Mouse (Mus musculus): Measurements from ENCODE around the gene Evl.
"Not testable (repeated sequence)": the region's sequence is repeated elsewhere in the genome, so short reads cannot be mapped to it uniquely, and the experiment has no call there.

The Evl gene

DNA sequence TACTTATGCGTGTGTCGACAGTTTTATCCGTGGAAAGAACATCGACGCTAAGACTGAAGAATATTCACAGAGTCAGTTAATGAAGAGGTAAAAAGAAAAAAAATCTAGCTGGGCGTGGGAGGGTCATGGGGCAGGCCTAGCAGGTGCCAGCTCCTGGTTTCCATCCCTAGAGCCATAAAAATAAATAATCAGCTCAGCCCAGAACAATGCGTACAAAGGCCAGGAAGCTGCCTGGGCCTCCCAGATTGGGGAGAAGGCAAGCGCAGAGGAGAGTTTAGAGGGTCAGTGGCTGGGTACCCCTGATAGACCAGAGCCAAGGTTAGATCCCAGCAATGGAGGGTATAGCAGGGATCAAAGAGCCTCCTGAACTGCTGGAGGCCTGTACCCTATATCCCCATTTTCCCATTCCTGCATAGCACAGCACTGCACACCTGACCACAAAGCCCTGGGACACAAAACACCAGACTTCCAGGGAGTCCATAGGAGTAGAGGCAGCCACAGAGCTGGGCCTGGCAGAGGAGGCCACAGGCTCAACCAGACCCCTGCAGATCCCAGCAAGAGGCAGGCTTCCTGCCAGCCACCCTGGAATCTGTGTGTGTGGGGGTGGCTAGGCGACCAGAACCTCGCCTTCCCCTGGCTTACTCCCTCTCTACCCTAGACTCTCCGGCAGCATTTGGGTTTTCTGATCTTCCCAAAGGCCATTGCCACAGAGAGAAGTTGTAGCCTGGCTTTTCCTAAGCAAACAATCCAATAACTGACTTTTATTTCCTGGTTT, 144.4 kb downstream of the Evl start:
- DNase-seq (ENCODE audit: low spot score in 2 of 2) = no peak

DNA sequence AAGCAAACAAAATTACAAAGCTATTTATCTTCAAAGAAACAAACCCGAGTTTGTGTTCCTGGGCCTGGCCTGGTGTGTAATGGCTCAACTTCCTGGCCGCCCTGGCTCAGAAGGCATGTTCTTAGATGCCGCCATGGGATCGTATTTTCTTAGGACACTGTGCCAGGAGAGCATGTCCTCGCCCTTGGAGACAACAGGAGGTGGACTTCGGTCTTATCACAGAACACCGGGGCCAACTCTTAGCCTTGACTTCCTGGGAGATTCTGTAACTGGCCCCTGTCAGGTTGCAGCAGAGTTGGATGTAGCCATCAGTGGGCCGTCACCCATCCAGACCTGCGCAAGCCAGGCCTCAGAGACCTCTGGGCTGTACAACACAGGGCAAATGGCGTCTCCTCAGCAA, 145.1 kb downstream of the Evl start:
- no peak for DNase-seq (ENCODE audit: low spot score in 2 of 2)

DNA sequence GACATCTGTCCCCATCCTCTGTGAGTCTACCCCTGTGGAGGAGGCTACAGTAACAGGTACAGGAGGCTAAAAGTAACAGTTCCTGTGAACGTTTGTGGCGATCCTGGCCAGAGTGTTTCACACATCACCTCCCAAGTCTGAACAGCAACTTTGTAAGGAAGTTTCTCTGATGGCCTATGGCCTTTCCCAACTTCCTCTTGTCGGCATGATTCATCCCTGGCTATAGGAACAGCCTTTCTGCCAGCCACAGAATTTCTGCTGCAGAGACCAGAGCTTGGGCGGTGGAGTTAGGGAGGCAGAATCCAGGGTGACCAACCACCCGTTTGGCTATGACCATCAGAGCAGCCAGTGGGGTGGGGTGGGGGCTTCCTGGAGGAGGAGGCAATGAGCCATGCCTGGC, 145.5 kb downstream of the Evl start:
- DNase-seq (ENCODE audit: low spot score in 2 of 2) = no peak

DNA sequence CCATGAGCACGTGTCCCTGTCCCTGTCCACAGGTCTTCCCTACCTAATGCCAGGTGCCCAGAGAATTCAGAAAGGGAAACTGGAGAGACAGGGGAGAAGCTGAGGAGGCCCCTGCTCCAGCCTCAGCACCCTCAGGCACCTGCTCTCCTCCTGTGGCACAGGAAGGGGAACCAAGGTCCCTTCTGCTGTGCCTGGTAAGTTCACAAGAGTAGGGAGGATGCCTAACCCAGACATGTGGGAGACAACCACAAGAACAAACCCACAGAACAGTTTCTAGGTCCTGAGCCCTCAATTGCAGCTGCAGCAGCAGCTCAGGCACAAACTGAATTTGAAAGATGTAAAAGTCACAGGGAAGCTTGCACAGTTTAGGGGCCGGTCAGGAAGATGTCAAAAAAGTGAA, 146.7 kb downstream of the Evl start:
- DNase-seq (ENCODE audit: low spot score in 2 of 2) = no peak

DNA sequence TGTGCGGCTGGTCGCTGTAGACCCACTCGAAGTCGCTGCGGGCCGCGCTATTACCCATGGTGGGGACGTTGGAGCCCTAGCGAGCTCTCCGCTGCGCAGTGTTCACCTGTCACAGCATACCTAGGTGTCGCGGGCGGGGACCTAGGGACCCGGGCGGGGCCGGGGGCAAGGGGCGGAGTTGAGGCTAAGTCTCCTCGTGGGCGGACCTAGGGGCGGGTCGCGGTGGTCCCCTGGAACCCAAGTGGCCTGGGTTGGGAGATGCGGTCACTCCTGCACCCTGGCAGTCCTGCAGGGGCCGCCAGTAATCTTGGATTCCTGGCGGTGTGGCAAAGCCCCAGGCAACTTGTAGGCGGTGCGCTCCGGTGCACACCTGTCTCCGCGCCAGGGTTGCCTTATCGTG, 147.7 kb downstream of the Evl start, which contains the start of gene Degs2:
TSS of gene Degs2 (minus strand) at position 131 of the 400 bp plus-strand sequence.
- no peak for DNase-seq (ENCODE audit: low spot score in 2 of 2)

DNA sequence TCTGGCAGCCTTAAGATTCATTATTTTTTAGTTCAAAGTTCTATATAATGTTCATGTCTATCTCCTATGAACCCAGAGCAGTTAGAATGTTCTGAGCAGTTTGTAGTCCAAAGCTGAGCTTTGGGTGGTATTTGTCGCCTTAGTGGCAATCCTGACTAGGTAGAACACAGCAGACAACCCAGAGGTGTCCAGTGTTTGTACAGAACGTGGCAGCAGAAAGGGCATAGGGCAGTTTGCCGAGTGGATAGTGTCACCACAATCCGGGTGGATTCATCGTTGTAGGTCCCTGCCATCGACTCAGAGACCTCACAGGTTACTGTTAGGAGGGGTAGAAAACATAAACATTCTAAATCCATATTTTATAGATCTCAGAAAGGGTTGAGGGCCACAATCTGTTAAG, 151.0 kb downstream of the Evl start:
- DNase-seq (ENCODE audit: low spot score in 2 of 2) = no peak

DNA sequence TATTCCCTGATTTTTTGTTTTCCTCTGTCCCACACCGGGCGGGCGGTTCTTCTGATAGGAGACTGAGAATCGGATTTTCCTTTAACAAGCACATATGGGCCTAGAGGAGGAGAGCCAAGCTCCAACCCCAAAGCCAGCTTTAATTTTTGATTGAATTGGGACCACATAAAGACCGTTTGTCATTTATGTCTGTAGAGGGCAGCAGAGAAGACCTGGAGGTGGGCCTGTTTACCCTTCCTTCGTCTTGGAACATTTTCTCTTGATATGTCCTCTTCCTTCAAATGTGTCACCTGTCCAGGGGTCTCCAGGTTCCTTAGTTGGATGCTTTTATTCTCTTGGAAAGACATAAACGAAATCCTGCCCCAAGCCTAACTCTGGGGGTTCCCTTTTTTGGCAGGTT, 151.6 kb downstream of the Evl start:
- no peak for DNase-seq (ENCODE audit: low spot score in 2 of 2)

DNA sequence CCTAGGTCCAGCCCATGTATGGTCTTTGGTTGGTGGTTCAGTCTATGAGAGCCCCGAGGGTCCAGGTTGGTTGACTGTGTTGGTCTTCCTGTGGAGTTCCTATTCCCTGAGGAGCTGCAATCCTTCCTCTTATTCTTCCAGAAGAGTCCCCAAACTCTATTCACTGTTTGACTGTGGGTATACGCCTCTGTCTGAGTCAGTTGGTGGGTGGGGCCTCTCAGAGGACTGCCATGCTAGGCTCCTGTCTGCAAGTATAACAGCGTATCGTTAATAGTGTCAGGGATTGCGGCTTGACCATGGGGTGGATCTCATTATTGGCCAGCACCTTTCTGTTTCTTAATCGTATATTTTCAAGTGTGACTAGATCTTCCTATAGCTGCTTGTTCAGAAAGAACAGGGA, 154.9 kb downstream of the Evl start:
- no peak for DNase-seq (ENCODE audit: low spot score in 2 of 2)

DNA sequence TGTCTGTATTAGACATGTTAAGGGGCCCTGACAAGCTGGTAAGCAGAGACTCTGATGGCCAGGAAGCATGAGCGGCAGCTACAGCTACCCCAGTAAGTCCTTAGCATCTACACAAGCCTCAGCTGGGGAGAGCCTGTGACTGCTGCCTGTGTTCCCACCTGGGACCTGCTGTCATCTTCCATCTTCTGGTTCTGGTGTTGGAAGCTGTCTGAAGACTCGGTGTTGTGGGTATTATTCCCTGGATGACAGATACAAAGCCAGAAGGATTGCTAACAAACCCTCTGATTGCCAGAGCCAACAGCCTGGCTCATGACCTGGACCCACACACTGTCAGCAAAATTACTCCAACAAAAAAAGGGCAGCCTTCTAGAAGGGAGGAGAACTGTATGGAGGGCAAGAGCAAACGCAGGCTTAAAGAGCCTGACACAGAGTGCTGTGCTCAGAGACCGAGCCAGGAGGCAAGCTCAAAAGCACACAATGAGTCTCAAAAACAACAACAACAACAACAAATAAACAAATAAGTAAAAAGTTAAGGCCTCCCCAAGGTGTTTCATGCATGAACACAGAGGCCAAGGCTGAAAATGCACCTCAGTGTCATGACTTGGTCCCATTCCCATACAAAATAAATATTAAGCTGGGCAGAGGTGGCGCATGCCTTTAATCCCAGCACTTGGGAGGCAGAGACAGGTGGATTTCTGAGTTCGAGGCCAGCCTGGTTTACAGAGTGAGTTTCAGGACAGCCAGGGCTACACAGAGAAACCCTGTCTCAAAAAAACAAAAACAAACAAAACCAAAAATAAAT, 155.6 kb downstream of the Evl start:
- no peak for DNase-seq (ENCODE audit: low spot score in 2 of 2)

DNA sequence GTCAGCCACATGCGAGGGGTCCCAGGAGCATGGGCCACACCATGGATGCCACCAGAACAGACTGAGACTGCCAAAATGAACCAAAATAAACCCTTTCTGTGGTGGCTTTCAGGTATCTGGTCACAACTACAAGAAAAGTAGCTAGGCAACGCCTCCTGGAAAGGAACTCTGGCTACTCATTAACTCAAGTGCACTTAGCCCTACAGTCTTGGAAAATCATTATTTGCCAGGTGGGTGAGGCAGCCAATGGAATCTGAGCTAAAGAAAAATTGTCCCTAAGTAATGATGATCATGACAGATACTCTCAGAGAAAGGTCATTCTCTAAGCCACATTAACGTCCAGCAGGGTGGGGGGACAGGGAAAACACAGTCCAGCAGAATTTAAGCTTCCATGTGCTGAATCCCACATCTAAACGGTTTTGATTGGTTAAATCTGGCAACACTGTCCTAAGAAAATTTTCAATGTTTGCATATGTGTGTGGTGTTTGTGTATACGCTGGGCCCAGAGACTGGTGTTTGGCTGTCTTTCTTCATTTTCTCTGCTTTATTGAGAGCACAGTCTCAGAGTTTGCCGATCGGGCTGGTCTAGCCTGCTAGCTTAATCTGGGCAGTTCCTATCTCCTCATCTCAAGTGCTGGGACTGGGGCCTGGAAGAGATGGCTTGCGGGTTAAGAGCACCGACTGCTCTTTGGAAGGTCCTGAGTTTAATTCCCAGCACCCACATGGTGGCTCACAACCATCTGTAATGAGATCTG, 156.5 kb downstream of the Evl start:
- no peak for DNase-seq (ENCODE audit: low spot score in 2 of 2)

DNA sequence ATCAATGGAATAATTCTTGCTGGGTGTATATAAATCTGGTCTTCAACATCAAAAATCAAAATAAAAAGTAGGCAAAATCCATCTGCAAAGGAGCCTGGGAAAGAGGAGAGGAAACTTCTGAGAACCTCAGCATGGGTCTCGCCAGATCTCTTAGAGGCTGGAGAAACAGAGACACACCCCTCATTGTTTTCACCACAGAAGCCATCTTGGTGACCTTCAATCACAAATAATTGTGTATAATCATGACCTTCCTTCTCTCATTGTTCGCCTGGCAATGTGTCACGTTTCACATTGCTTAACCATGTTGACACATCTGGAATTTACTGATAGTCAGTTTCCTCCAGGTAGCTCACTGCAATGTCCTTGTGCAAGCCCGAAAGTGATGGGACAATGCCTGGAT, 158.0 kb downstream of the Evl start:
- DNase-seq (ENCODE audit: low spot score in 2 of 2) = no peak

DNA sequence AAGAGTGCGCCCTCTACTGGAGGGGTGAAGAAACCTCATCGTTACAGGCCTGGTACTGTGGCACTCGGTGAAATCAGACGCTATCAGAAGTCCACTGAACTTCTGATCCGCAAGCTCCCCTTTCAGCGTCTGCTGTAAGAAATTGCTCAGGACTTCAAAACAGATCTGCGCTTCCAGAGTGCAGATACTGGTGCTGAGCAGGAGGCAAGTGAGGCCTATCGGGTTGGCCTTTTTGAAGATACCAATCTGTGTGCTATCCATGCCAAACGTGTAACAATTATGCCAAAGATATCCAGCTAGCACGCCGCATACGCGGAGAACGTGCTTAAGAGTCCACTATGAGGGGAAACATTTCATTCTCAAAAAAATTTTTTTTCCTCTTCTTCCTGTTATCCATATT, 159.5 kb downstream of the Evl start:
- not testable (repeated sequence) for DNase-seq (ENCODE audit: low spot score in 2 of 2)

DNA sequence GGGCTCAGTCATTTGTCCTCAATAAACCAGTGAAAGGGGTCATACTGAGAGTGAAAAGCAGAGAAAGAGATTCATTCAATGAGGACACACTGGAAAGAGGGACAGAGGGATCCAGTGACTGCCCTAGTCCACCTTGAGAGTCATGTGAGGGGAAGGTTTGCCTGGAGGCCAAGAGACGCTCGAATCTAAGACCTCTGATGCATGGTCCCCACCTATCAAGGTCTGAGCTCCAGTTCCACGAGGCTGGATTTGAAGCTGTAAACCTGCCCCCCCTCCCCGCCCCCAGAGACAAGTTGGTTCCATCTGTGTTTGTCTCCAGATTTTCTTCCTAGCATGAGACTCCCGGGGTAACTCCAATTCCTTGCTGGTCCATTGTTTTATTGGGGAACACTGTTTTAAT, 161.3 kb downstream of the Evl start:
- no peak for DNase-seq (ENCODE audit: low spot score in 2 of 2)

DNA sequence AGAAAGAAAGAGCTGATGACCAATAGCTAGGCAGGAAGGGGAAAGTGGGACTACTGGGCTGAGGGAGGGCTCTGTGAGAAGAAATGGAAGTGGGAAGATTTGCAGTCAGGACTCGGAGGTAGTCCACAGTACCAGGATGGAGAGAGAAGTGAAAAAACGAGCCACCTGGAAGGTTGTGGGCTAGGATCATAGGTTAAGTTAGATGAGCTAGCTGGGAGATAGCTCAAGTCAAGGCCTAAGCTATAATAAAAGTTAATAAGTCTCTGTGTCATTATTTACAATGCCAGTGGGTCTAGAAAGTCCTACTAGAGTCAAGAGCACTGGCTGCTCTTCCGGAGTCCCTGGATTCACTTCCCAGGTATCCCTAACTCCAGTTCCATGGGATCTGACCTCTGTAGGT, 164.0 kb downstream of the Evl start:
- DNase-seq (ENCODE audit: low spot score in 2 of 2) = no peak

DNA sequence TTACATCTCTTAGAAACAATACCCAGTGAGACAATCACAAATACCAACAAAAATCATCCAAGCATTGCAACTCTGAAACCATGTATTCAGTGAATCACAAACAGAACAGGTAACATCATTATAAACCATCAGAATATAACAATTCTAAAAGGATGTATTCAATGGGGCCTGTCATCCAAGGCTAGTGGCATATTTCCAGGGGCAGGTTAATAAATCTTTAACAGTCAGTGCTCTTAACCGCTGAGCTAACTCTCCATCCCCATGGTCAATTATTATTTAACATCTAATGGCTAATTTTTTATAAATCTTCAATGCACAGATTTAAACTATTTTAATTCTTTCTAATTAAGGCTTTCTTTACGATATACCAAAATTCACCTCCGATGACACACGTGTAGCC, 167.9 kb downstream of the Evl start:
- no peak for DNase-seq (ENCODE audit: low spot score in 2 of 2)

DNA sequence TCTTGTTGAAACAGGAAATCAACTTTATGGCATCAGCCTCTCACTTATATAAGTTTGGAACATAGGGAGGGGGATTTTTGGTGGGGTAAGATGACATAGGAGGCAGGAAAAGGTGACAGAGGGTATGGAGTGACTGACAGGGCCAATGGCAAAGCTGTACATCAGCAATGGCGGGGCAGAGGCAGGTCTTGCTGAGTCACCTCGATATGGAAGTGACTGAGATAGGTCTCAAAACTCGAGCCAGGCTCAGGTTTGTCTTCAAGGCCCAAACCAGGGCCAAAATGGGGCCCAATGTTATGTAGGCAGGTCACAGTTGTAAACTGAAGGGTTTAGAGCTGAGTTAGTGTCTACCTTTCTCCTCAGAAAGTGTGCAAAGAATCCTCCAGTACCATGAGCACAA, 169.3 kb downstream of the Evl start:
- DNase-seq (ENCODE audit: low spot score in 2 of 2) = no peak

DNA sequence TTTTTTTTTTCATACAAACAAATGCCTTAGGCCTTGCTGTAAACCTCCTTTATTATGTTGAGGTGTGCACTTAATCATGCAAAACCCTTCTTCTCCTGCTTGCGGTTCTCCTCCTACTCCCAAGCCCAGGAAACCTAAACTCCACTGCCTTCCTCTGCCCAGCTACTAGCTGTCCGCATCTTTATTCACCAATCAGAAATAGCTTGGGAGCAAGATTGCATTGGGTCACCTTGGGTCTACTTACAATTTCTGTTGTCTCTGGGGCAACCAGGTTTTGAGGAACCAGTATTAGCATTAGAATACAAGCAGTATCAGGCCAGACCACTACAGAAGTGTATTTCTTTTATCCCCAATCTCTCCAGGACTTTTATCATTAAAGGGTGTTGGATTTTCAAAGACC, 179.9 kb downstream of the Evl start:
- no peak for DNase-seq (ENCODE audit: low spot score in 2 of 2)

DNA sequence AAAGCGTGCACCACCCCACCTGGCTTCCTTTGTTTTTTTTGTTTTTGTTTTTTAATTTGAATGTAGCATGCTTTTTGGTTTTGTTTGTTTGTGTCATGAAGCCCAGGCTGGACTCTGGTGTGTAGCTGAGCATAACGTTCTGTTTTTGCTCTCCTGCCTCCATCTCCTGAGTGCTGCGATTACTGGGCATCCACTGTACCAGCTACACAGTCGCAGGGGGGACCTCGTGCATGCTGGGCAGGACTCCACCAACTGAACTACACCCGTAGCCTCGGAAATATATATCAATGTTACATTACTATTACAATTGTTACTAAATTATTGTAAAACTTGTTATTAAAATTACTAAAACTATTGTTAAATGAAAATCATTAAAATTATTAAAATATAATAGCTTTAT, 183.3 kb downstream of the Evl start:
- no peak for DNase-seq (ENCODE audit: low spot score in 2 of 2)

Data from frontal cortex, postnatal 25 days (tissue).